Mouse (Mus musculus) lung, embryonic 14.5 days (tissue): ENCODE results near the gene Lcorl. TPM values are rescaled to one million over a fixed set of nuclear protein-coding genes. Genes with fewer than 3 reads are reported as not detected.

Source experiments
- ATAC-seq: fragments of 200-750 bp; cut with Nextera tagmentation; 2 replicates; pipeline ENCODE4 v1.8.0; 2017; ENCODE audit warnings: mild to moderate bottlenecking, moderate TSS enrichment, moderate library complexity; ENCODE audit not compliant: insufficient read depth
- DNase-seq: peaks from one replicate; pipeline ENCODE4 v3.0.0-alpha.2; 2015
- H3K27ac ChIP-seq: fragments of 300-500 bp; sonication (generic); 2 replicates; pipeline ENCODE4 v1.5.1; 2014; ENCODE audit warnings: low read depth, mild to moderate bottlenecking, moderate library complexity
- H3K27me3 ChIP-seq: fragments of 300-500 bp; sonication (generic); 2 replicates; pipeline ENCODE4 v1.6.1; 2014; ENCODE audit warnings: low read length, control low read depth; ENCODE audit not compliant: insufficient read depth
- H3K36me3 ChIP-seq: fragments of 300-500 bp; sonication (generic); 2 replicates; pipeline ENCODE4 v1.6.1; 2014; ENCODE audit warnings: control low read depth; ENCODE audit not compliant: insufficient read depth
- H3K4me1 ChIP-seq: fragments of 300-500 bp; sonication (generic); 2 replicates; pipeline ENCODE4 v1.6.1; 2014; ENCODE audit warnings: antibody characterized with exemption, control low read depth; ENCODE audit not compliant: insufficient read depth
- H3K4me2 ChIP-seq: fragments of 300-500 bp; sonication (generic); 2 replicates; pipeline ENCODE4 v1.6.1; 2014; ENCODE audit warnings: mild to moderate bottlenecking
- H3K4me3 ChIP-seq: fragments of 300-500 bp; sonication (generic); 2 replicates; pipeline ENCODE4 v1.5.1; 2014; ENCODE audit warnings: low read depth, low read length
- H3K9ac ChIP-seq: fragments of 300-500 bp; sonication (generic); 2 replicates; pipeline ENCODE4 v1.6.1; 2014
- H3K9me3 ChIP-seq: fragments of 300-500 bp; sonication (generic); 2 replicates; pipeline ENCODE4 v1.6.1; 2016; ENCODE audit warnings: low read depth, low read length, control low read depth
- CTCF ChIP-seq: IDR thresholded peaks from 2 replicates; pipeline ENCODE4 v1.5.1; 2016; ENCODE audit warnings: antibody characterized with exemption, low read depth
- WGBS: fragments of 180-500 bp; shearing (Covaris S2); extraction: QIAGEN DNeasy Blood & Tissue Kit; methylation state at CpG from one replicate; pipeline ENCODE4 v1.1.7; 2014; 5-methylcytosine and 5-hydroxymethylcytosine counted together
- polyA plus RNA-seq: library from polyadenylated mRNA; unstranded; fragments of >200 nt; fragmentation: Nextera tagmentation; extraction: Ambion mirVana; gene quantifications from 2 replicates; pipeline ENCODE4 v1.2.1, GENCODE M21; 2014

Gene Lcorl
- polyA plus RNA-seq, 1 experiment from 2014 or later: 46.5 TPM

- Histone ChIP-seq H3K4me1 (no peaks in the 10 kb centered on the region), H3K4me2 (no peak overlapping the region), H3K27ac (no peak overlapping the region), H3K4me3 (no peak overlapping the region), H3K9ac (no peak overlapping the region), H3K27me3 (no peaks in the 10 kb centered on the region), H3K36me3 (no peaks in the 10 kb centered on the region), H3K9me3 (no peaks in the 10 kb centered on the region)
- 60% methylated on average over 4 of the region's 4 CpGs for WGBS
- DNase-seq (no peak), ATAC-seq (no peak)
- no peak for TF ChIP-seq CTCF
Observed at GRCm38 (mm10) chr5:45874284-45875030, 17.0 kb upstream of the Lcorl start.

DNA sequence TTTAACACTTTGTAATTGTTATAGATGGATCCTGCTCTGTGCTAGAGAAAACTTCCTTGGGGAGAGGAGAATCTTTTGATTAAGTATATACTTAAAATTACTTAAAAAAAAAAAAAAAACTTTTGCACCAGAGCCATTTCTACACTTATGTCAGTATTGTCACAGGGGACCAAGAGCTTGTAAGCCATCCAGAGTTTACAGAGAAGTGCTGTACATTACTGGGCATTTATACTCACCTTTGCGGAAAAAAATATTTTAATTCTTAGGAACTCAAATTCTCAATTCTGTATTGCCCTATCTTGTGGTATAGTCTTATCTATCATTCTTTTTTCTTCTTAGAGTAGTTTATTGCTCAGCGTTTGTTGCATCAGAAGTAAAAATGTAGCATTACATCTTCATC, 953 bp upstream of the Lcorl start:
- WGBS: 75% methylated on average over 2 of the region's 2 CpGs
- TF ChIP-seq CTCF: no peak
- no peaks in the 10 kb centered on the region for H3K27me3 ChIP-seq
- no peaks in the 10 kb centered on the region for H3K9me3 ChIP-seq
- H3K4me2 ChIP-seq: peak overlapping the region; percentile 61
- no peaks in the 10 kb centered on the region for H3K36me3 ChIP-seq
- H3K9ac ChIP-seq: peak overlapping the region; percentile 32; the same call in 1 of the 2 replicates
- ATAC-seq (no peak), DNase-seq (no peak)
- H3K4me1 ChIP-seq: no peaks in the 10 kb centered on the region
- H3K4me3 ChIP-seq: peak overlapping the region; percentile 91
- H3K27ac ChIP-seq: no peak overlapping the region

GRCm38 (mm10) chr5:45856876-45857253, 550 bp downstream of the Lcorl start:
- DNase-seq: no peak
- no peaks in the 10 kb centered on the region for H3K27me3 ChIP-seq
- H3K36me3 ChIP-seq: no peaks in the 10 kb centered on the region
- H3K9me3 ChIP-seq: no peaks in the 10 kb centered on the region
- H3K4me2 ChIP-seq: peak overlapping the region; percentile 61
- under 1% methylated on average over 45 of the region's 56 CpGs for WGBS
- peak overlapping the region; percentile 99 for H3K27ac ChIP-seq
- TF ChIP-seq CTCF: no peak
- H3K4me3 ChIP-seq: peak overlapping the region; percentile 91
- peak; percentile 5 for ATAC-seq
- peak overlapping the region; percentile 95 for H3K9ac ChIP-seq
- H3K4me1 ChIP-seq: no peaks in the 10 kb centered on the region

GRCm38 (mm10) chr5:45856303-45856821, 1.1 kb downstream of the Lcorl start:
- H3K4me2 ChIP-seq: peak overlapping the region; percentile 61
- H3K9me3 ChIP-seq: no peaks in the 10 kb centered on the region
- no peaks in the 10 kb centered on the region for H3K36me3 ChIP-seq
- ATAC-seq (peak; percentile 38), DNase-seq (peak; percentile 86)
- H3K4me1 ChIP-seq: no peaks in the 10 kb centered on the region
- H3K9ac ChIP-seq: peak overlapping the region; percentile 95
- H3K4me3 ChIP-seq: peak overlapping the region; percentile 91
- peak overlapping the region; percentile 99 for H3K27ac ChIP-seq
- WGBS: under 1% methylated on average over 32 of the region's 37 CpGs
- TF ChIP-seq CTCF: no peak
- no peaks in the 10 kb centered on the region for H3K27me3 ChIP-seq

GRCm38 (mm10) chr5:45855526-45856302, 1.7 kb downstream of the Lcorl start:
- Histone ChIP-seq H3K9me3 (no peaks in the 10 kb centered on the region), H3K4me1 (no peaks in the 10 kb centered on the region), H3K27me3 (no peaks in the 10 kb centered on the region), H3K9ac (peak overlapping the region; percentile 95), H3K36me3 (no peaks in the 10 kb centered on the region), H3K4me3 (peak overlapping the region; percentile 91), H3K27ac (peak overlapping the region; percentile 99), H3K4me2 (peak overlapping the region; percentile 61)
- ATAC-seq (0 out of 2 replicates have a peak, but pooled peaks have one; percentile 1), DNase-seq (peak; percentile 75)
- 12% methylated on average over 21 of the region's 21 CpGs for WGBS
- TF ChIP-seq CTCF: peak; percentile 39; the same call in 1 of the 2 replicates

- ATAC-seq: no peak
Observed at GRCm38 (mm10) chr5:45844723-45845122, 12.7 kb downstream of the Lcorl start.

DNA sequence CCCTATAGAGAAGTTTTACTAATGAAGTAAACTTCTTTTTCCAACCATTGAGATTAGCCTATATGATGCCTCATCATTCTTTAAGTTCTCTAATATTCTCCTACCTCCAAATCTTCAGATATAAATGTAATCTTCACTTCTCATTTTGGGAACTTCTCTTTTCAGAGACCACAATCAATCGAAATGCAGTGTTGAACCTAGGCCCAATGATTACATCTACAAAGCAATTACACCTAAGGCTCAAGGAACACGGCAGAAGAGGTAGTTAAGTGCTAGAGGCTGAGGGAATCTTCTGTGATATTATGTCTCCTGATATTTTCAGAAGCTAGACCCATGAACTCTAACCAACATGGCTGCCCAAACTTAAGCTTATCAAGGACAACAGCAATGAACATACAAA, 22.3 kb downstream of the Lcorl start:
- WGBS: 86% methylated on average over 2 of the region's 2 CpGs
- H3K4me1 ChIP-seq: no peaks in the 10 kb centered on the region
- no peaks in the 10 kb centered on the region for H3K9me3 ChIP-seq
- H3K4me3 ChIP-seq: no peak overlapping the region
- no peaks in the 10 kb centered on the region for H3K27me3 ChIP-seq
- ATAC-seq (no peak), DNase-seq (no peak)
- no peak overlapping the region for H3K4me2 ChIP-seq
- no peak overlapping the region for H3K9ac ChIP-seq
- H3K27ac ChIP-seq: no peak overlapping the region
- no peak for TF ChIP-seq CTCF
- H3K36me3 ChIP-seq: no peaks in the 10 kb centered on the region

More at GRCm38 (mm10) chr5:45844723-45845122, 12.7 kb downstream of the Lcorl start:
- Histone ChIP-seq H3K4me3 (no peak overlapping the region), H3K4me2 (no peak overlapping the region), H3K36me3 (no peaks in the 10 kb centered on the region), H3K4me1 (no peaks in the 10 kb centered on the region), H3K27ac (no peak overlapping the region), H3K9me3 (no peaks in the 10 kb centered on the region), H3K27me3 (no peaks in the 10 kb centered on the region), H3K9ac (no peak overlapping the region)
- no peak for DNase-seq
- TF ChIP-seq CTCF: no peak
- 93% methylated on average over 6 of the region's 6 CpGs for WGBS
